ENCODE assay signal across 18 mouse cellular contexts in the genomic region with DNA sequence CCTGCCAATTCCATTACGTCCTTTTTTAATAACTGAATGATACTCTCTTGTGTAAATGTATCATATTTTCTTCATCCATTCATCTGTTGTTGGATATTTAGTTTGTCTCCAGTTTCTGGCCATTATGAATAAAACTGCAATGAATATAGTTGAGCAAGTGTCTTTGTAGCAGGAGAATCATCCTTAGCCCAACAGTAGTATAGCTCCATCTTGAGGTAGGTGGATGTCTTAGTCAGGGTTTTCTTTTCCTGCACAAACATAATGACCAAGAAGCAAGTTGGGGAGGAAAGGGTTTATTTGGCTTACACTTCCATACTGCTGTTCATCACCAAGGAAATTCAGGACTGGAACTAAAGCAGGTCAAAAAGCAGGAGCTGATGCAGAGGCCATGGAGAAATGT.
DNase-seq lines count a peak whose midpoint lies in the region; ATAC-seq and TF ChIP-seq lines count a peak whose summit lies in the region.
"Had no signal": no experiment of that assay in that cellular context is flagged by ENCODE, and none has a peak within 500 bp of the region (broad histone marks: within the 10 kb centered on the region; RNA-seq: fewer than 3 reads in every experiment).

No protein-coding gene starts in this region.

- WGBS in forebrain, postnatal 0 days, result 89% methylated on average over 1 of the region's 1 CpGs
- 88% methylated on average over 1 of the region's 1 CpGs for WGBS in forebrain, embryonic 15.5 days
- WGBS in kidney, postnatal 0 days, result 76% methylated on average over 1 of the region's 1 CpGs

- no peak overlapping the region for H3K27ac ChIP-seq in forebrain, postnatal 0 days (ENCODE audit: low read depth, low read length)
- no peak overlapping the region for H3K27ac ChIP-seq in forebrain, embryonic 15.5 days (replicated peaks)
- no peak overlapping the region for H3K27ac ChIP-seq in kidney, postnatal 0 days
- H3K27ac ChIP-seq: embryonic facial prominence, embryonic 10.5 days; forebrain, embryonic 13.5 days; hindbrain, embryonic 10.5 days; hindbrain, embryonic 15.5 days had no signal

- peak; percentile 44 for TF ChIP-seq CTCF in forebrain, postnatal 0 days (IDR thresholded peaks at IDR 0.05; ENCODE audit: low read depth)
- peak; percentile 39; the same call in 1 of the 2 replicates for TF ChIP-seq CTCF in kidney, postnatal 0 days (IDR thresholded peaks at IDR 0.05; ENCODE audit: low read depth)

- H3K4me1 ChIP-seq in forebrain, postnatal 0 days (ENCODE audit: insufficient read depth), result no peaks in the 10 kb centered on the region
- H3K4me1 ChIP-seq in forebrain, embryonic 15.5 days, result no peaks in the 10 kb centered on the region
- no peaks in the 10 kb centered on the region for H3K4me1 ChIP-seq in kidney, postnatal 0 days (replicated peaks; ENCODE audit: insufficient read depth, low read length)
- H3K4me1 ChIP-seq: embryonic facial prominence, embryonic 10.5 days; forebrain, embryonic 13.5 days; heart, embryonic 12.5 days; hindbrain, embryonic 10.5 days; hindbrain, embryonic 15.5 days had no signal

- H3K36me3 ChIP-seq in forebrain, postnatal 0 days (ENCODE audit: insufficient read depth), result no peaks in the 10 kb centered on the region
- no peaks in the 10 kb centered on the region for H3K36me3 ChIP-seq in forebrain, embryonic 15.5 days
- no peaks in the 10 kb centered on the region for H3K36me3 ChIP-seq in kidney, postnatal 0 days (ENCODE audit: insufficient read depth, low read length)
- H3K36me3 ChIP-seq: embryonic facial prominence, embryonic 10.5 days; heart, embryonic 12.5 days; hindbrain, embryonic 10.5 days; hindbrain, embryonic 15.5 days had no signal

- H3K27me3 ChIP-seq in forebrain, postnatal 0 days (ENCODE audit: insufficient read depth, low read length), result no peaks in the 10 kb centered on the region
- no peaks in the 10 kb centered on the region for H3K27me3 ChIP-seq in forebrain, embryonic 15.5 days
- no peaks in the 10 kb centered on the region for H3K27me3 ChIP-seq in kidney, postnatal 0 days (ENCODE audit: insufficient read depth, low read length)
- H3K27me3 ChIP-seq: forebrain, embryonic 13.5 days; heart, embryonic 12.5 days; hindbrain, embryonic 15.5 days had no signal

- DNase-seq in forebrain, postnatal 0 days, result no peak
- DNase-seq in kidney, postnatal 0 days (ENCODE audit: low spot score), result no peak
- no peak for DNase-seq in kidney, postnatal 36 days
- peak; percentile 12 for DNase-seq in 416B (ENCODE audit: low read depth)
- peak; percentile 32 for DNase-seq in brain, adult 2 months (ENCODE audit: low read depth, low spot score)
- no peak for DNase-seq in right cerebral cortex, postnatal 25 days
- no peak for DNase-seq in adrenal gland, adult 2 months
- DNase-seq: adrenal gland, postnatal 14 days; cerebellum, adult 2 months; cerebellum, postnatal 10 days; gastrocnemius, postnatal 25 days had no signal

- no peaks in the 10 kb centered on the region for H3K9me3 ChIP-seq in forebrain, postnatal 0 days (ENCODE audit: low read length)
- no peaks in the 10 kb centered on the region for H3K9me3 ChIP-seq in forebrain, embryonic 15.5 days
- H3K9me3 ChIP-seq in kidney, postnatal 0 days (replicated peaks; ENCODE audit: low read length), result no peaks in the 10 kb centered on the region
- H3K9me3 ChIP-seq: embryonic facial prominence, embryonic 10.5 days; forebrain, embryonic 13.5 days; heart, embryonic 12.5 days; hindbrain, embryonic 10.5 days; hindbrain, embryonic 15.5 days had no signal

- no peak overlapping the region for H3K4me3 ChIP-seq in forebrain, postnatal 0 days (ENCODE audit: low read depth, low read length)
- H3K4me3 ChIP-seq in forebrain, embryonic 15.5 days, result no peak overlapping the region
- H3K4me3 ChIP-seq in kidney, postnatal 0 days (replicated peaks; ENCODE audit: low read depth, low read length), result no peak overlapping the region
- H3K4me3 ChIP-seq: embryonic facial prominence, embryonic 10.5 days; forebrain, embryonic 13.5 days; heart, embryonic 12.5 days; hindbrain, embryonic 10.5 days; hindbrain, embryonic 15.5 days had no signal

- ATAC-seq in forebrain, postnatal 0 days, result no peak
- no peak for ATAC-seq in forebrain, embryonic 15.5 days (replicated peaks)
- ATAC-seq in kidney, postnatal 0 days (replicated peaks; ENCODE audit: low FRiP score, low read depth), result no peak
- ATAC-seq: forebrain, embryonic 13.5 days; inflammation-experienced regulatory T-cells, adult 6 months had no signal

- H3K4me2 ChIP-seq in forebrain, postnatal 0 days (ENCODE audit: low read depth), result no peak overlapping the region
- H3K4me2 ChIP-seq in forebrain, embryonic 15.5 days (replicated peaks), result no peak overlapping the region
- H3K4me2 ChIP-seq in kidney, postnatal 0 days (ENCODE audit: low read length), result no peak overlapping the region
- H3K4me2 ChIP-seq: forebrain, embryonic 13.5 days; heart, embryonic 12.5 days; hindbrain, embryonic 15.5 days had no signal

- H3K9ac ChIP-seq in forebrain, postnatal 0 days, result no peak overlapping the region
- no peak overlapping the region for H3K9ac ChIP-seq in forebrain, embryonic 15.5 days (replicated peaks)
- H3K9ac ChIP-seq in kidney, postnatal 0 days (ENCODE audit: low read depth, low read length), result no peak overlapping the region
- H3K9ac ChIP-seq: forebrain, embryonic 13.5 days; heart, embryonic 12.5 days; hindbrain, embryonic 15.5 days had no signal

Comparison
In these comparisons a context has a peak if more than half of its experiments do, and no peak if none do; other contexts are left out.
1. DNase-seq: peak in 416B (single experiment) and brain, adult 2 months (single experiment); none in forebrain, postnatal 0 days (single experiment), kidney, postnatal 0 days (single experiment), kidney, postnatal 36 days (0 of 2), right cerebral cortex, postnatal 25 days (single experiment) and adrenal gland, adult 2 months (single experiment).